Mouse (Mus musculus): ENCODE results near the gene H2afy2. TPM values are rescaled to one million over a fixed set of nuclear protein-coding genes. Genes with fewer than 3 reads are reported as not detected.

Gene H2afy2
- total RNA-seq, 1 experiment from 2014 or later = 12.9 TPM

- DNase-seq = peak; percentile 21
Observed at GRCm38 (mm10) chr10:61784414-61784813, 467 bp upstream of the H2afy2 start.

GRCm38 (mm10) chr10:61782799-61783611, 942 bp downstream of the H2afy2 start:
- peak; percentile 83 for DNase-seq

- no peak for DNase-seq
Observed at GRCm38 (mm10) chr10:61781461-61782128, 2.4 kb downstream of the H2afy2 start.

- no peak for DNase-seq
Observed at GRCm38 (mm10) chr10:61766806-61767205, 17.1 kb downstream of the H2afy2 start.

GRCm38 (mm10) chr10:61765558-61765957, 18.4 kb downstream of the H2afy2 start:
- DNase-seq = no peak

- no peak for DNase-seq
Observed at GRCm38 (mm10) chr10:61764689-61765088, 19.3 kb downstream of the H2afy2 start.

GRCm38 (mm10) chr10:61759869-61760268, 24.1 kb downstream of the H2afy2 start:
- peak; percentile 63 for DNase-seq

- DNase-seq = no peak
Observed at GRCm38 (mm10) chr10:61758904-61759303, 25.0 kb downstream of the H2afy2 start.

- peak; percentile 54 for DNase-seq
Observed at GRCm38 (mm10) chr10:61757022-61757421, 26.9 kb downstream of the H2afy2 start.

GRCm38 (mm10) chr10:61753071-61753470, 30.9 kb downstream of the H2afy2 start:
- DNase-seq = no peak

GRCm38 (mm10) chr10:61751534-61752219, 32.3 kb downstream of the H2afy2 start:
- DNase-seq = peak; percentile 69

- no peak for DNase-seq
Observed at GRCm38 (mm10) chr10:61750014-61750413, 33.9 kb downstream of the H2afy2 start.

GRCm38 (mm10) chr10:61747302-61747701, 36.6 kb downstream of the H2afy2 start:
- no peak for DNase-seq

- DNase-seq = peak; percentile 78
Observed at GRCm38 (mm10) chr10:61745133-61745532, 38.8 kb downstream of the H2afy2 start.

GRCm38 (mm10) chr10:61742336-61742735, 41.6 kb downstream of the H2afy2 start:
- peak; percentile 47 for DNase-seq

GRCm38 (mm10) chr10:61741873-61742272, 42.1 kb downstream of the H2afy2 start:
- DNase-seq = no peak

GRCm38 (mm10) chr10:61741306-61741705, 42.6 kb downstream of the H2afy2 start:
- DNase-seq = peak; percentile 83

GRCm38 (mm10) chr10:61738126-61738525, 45.8 kb downstream of the H2afy2 start:
- peak; percentile 72 for DNase-seq

- DNase-seq = no peak
Observed at GRCm38 (mm10) chr10:61737537-61737936, 46.4 kb downstream of the H2afy2 start.

- no peak for DNase-seq
Observed at GRCm38 (mm10) chr10:61736671-61737078, 47.3 kb downstream of the H2afy2 start.

GRCm38 (mm10) chr10:61734377-61734776, 49.6 kb downstream of the H2afy2 start:
- DNase-seq = peak; percentile 78

- DNase-seq = no peak
Observed at GRCm38 (mm10) chr10:61730171-61730570, 53.8 kb downstream of the H2afy2 start.

GRCm38 (mm10) chr10:61729181-61729580, 54.8 kb downstream of the H2afy2 start:
- no peak for DNase-seq

All from adrenal gland, postnatal 14 days (tissue).